In genomic region chr5:115529742-115530446, GRCm38 (mm10) we compare ENCODE assay signal across 8 mouse cellular contexts. TPM values are rescaled to one million over a fixed set of nuclear protein-coding genes. Genes with fewer than 3 reads are reported as not detected.
DNase-seq lines count a peak whose midpoint lies in the region; ATAC-seq and TF ChIP-seq lines count a peak whose summit lies in the region.

No protein-coding gene starts in this region.

- H3K4me1 ChIP-seq in embryonic facial prominence, embryonic 14.5 days (ENCODE audit: control insufficient read depth, insufficient read depth, low read length) = peaks cover 58% of the 10 kb centered on the region
- H3K4me1 ChIP-seq in intestine, embryonic 14.5 days (replicated peaks; ENCODE audit: control insufficient read depth, insufficient read depth, low read length) = peaks cover 65% of the 10 kb centered on the region
- 0 out of 2 replicates have a peak, but pooled peaks cover under 1% of the 10 kb centered on the region for H3K4me1 ChIP-seq in midbrain, postnatal 0 days (ENCODE audit: insufficient read depth, low read length)

- 53% methylated on average over 7 of the region's 7 CpGs for WGBS in embryonic facial prominence, embryonic 14.5 days
- 31% methylated on average over 7 of the region's 7 CpGs for WGBS in intestine, embryonic 14.5 days
- 70% methylated on average over 7 of the region's 7 CpGs for WGBS in midbrain, postnatal 0 days

- no peaks in the 10 kb centered on the region for H3K27me3 ChIP-seq in embryonic facial prominence, embryonic 14.5 days (replicated peaks; ENCODE audit: control insufficient read depth, insufficient read depth, low read length)
- no peaks in the 10 kb centered on the region for H3K27me3 ChIP-seq in intestine, embryonic 14.5 days (replicated peaks; ENCODE audit: control insufficient read depth, insufficient read depth, low read length)
- H3K27me3 ChIP-seq in midbrain, postnatal 0 days (ENCODE audit: insufficient read depth, low read length) = no peaks in the 10 kb centered on the region

- no peak for DNase-seq in left cerebral cortex, adult 2 months (ENCODE audit: extremely low spot score in 1 of 2, low spot score in 2 of 2)
- no peak for DNase-seq in left cerebral cortex, adult 9 months (ENCODE audit: low spot score in 2 of 2)
- DNase-seq in embryonic facial prominence, embryonic 14.5 days (ENCODE audit: low spot score) = no peak
- no peak for DNase-seq in intestine, embryonic 14.5 days (ENCODE audit: low spot score)
- no peak for DNase-seq in midbrain, postnatal 0 days (ENCODE audit: low spot score)
- DNase-seq in adipocyte (ENCODE audit: low spot score) = no peak
- DNase-seq in gastrocnemius, adult 18-20 months (ENCODE audit: low spot score) = no peak
- no peak for DNase-seq in left cerebral cortex, postnatal 14 days (ENCODE audit: low spot score in 2 of 2)

- no peaks in the 10 kb centered on the region for H3K9me3 ChIP-seq in embryonic facial prominence, embryonic 14.5 days (ENCODE audit: control insufficient read depth, low read length)
- H3K9me3 ChIP-seq in intestine, embryonic 14.5 days (ENCODE audit: control insufficient read depth, low read length) = no peaks in the 10 kb centered on the region
- H3K9me3 ChIP-seq in midbrain, postnatal 0 days (ENCODE audit: low read length) = no peaks in the 10 kb centered on the region

- no peaks in the 10 kb centered on the region for H3K36me3 ChIP-seq in embryonic facial prominence, embryonic 14.5 days (ENCODE audit: control insufficient read depth, insufficient read depth, low read length)
- no peaks in the 10 kb centered on the region for H3K36me3 ChIP-seq in intestine, embryonic 14.5 days (ENCODE audit: control insufficient read depth, insufficient read depth, low read length)
- H3K36me3 ChIP-seq in midbrain, postnatal 0 days (ENCODE audit: insufficient read depth, low read length) = peaks cover 2% of the 10 kb centered on the region; the same call in 1 of the 2 replicates

- no peak for TF ChIP-seq CTCF in left cerebral cortex, adult 2 months (IDR thresholded peaks at IDR 0.05)
- TF ChIP-seq CTCF in midbrain, postnatal 0 days (IDR thresholded peaks at IDR 0.05) = no peak

- H3K9ac ChIP-seq in embryonic facial prominence, embryonic 14.5 days (ENCODE audit: low read depth, low read length) = no peak overlapping the region
- H3K9ac ChIP-seq in intestine, embryonic 14.5 days (ENCODE audit: low read length) = no peak overlapping the region
- H3K9ac ChIP-seq in midbrain, postnatal 0 days (replicated peaks; ENCODE audit: low read length, poor library complexity, severe bottlenecking) = no peak overlapping the region

- peak overlapping the region; percentile 2 for H3K4me2 ChIP-seq in embryonic facial prominence, embryonic 14.5 days (ENCODE audit: low read depth, low read length)
- peak overlapping the region; percentile 24 for H3K4me2 ChIP-seq in intestine, embryonic 14.5 days (ENCODE audit: low read length)
- H3K4me2 ChIP-seq in midbrain, postnatal 0 days (ENCODE audit: low read depth, low read length, poor library complexity, severe bottlenecking) = no peak overlapping the region

- 0 out of 2 replicates have a peak overlapping the region, but pooled peaks have one; percentile 26 for H3K27ac ChIP-seq in left cerebral cortex, adult 2 months
- H3K27ac ChIP-seq in embryonic facial prominence, embryonic 14.5 days (replicated peaks; ENCODE audit: low read depth, low read length) = peak overlapping the region; percentile 83
- H3K27ac ChIP-seq in intestine, embryonic 14.5 days (ENCODE audit: low read depth) = peak overlapping the region; percentile 62
- peak overlapping the region; percentile 43; the same call in 1 of the 2 replicates for H3K27ac ChIP-seq in midbrain, postnatal 0 days (ENCODE audit: low read depth, low read length)

- no peak for ATAC-seq in embryonic facial prominence, embryonic 14.5 days (ENCODE audit: low read depth)
- no peak for ATAC-seq in intestine, embryonic 14.5 days (replicated peaks; ENCODE audit: low FRiP score, low TSS enrichment, low read depth)
- ATAC-seq in midbrain, postnatal 0 days (ENCODE audit: low FRiP score) = no peak

- no peak overlapping the region for H3K4me3 ChIP-seq in left cerebral cortex, adult 2 months
- no peak overlapping the region for H3K4me3 ChIP-seq in embryonic facial prominence, embryonic 14.5 days (ENCODE audit: low read depth, low read length)
- no peak overlapping the region for H3K4me3 ChIP-seq in intestine, embryonic 14.5 days (ENCODE audit: low read depth, low read length)
- H3K4me3 ChIP-seq in midbrain, postnatal 0 days (ENCODE audit: low read depth, low read length) = no peak overlapping the region

- intact Hi-C loops in left cerebral cortex, adult 2 months (cut with DNase I) = no loop called here
- intact Hi-C loops in left cerebral cortex, postnatal 14 days (cut with DNase I) = no loop called here

RNA-seq across cellular contexts. Expression of gene Pxn, which starts 23.4 kb away (rescaled TPM):
- total RNA-seq in left cerebral cortex, adult 2 months (2021) = 10 to 100 TPM; 22.8 to 25.7 TPM
- 28.6 and 28.8 TPM in 2 replicates for polyA plus RNA-seq in embryonic facial prominence, embryonic 14.5 days (2014; fragmentation: Nextera tagmentation; extraction: Ambion mirVana)
- polyA plus RNA-seq in intestine, embryonic 14.5 days (2014; fragmentation: Nextera tagmentation; extraction: Ambion mirVana) = 16.8 and 19.3 TPM in 2 replicates
- total RNA-seq in midbrain, postnatal 0 days (2014; rRNA removed) = 34.6 and 39.4 TPM in 2 replicates
- polyA plus RNA-seq in midbrain, postnatal 0 days (2015; fragmentation: Nextera tagmentation; extraction: Ambion mirVana) = 15.3 and 15.9 TPM in 2 replicates
- total RNA-seq in gastrocnemius, adult 18-20 months (2021) = 10 to 100 TPM; 87.2 to 94.2 TPM
- total RNA-seq in left cerebral cortex, postnatal 14 days (2021) = 10 to 100 TPM; 20.8 to 22.1 TPM

RNA-seq across cellular contexts. Expression of gene Rplp0, which starts 29.4 kb away (rescaled TPM):
- 100 to 1,000 TPM; 183 to 187 TPM for total RNA-seq in left cerebral cortex, adult 2 months (2021)
- polyA plus RNA-seq in embryonic facial prominence, embryonic 14.5 days (2014; fragmentation: Nextera tagmentation; extraction: Ambion mirVana) = 1,928 and 1,996 TPM in 2 replicates
- 2,116 and 2,150 TPM in 2 replicates for polyA plus RNA-seq in intestine, embryonic 14.5 days (2014; fragmentation: Nextera tagmentation; extraction: Ambion mirVana)
- total RNA-seq in midbrain, postnatal 0 days (2014; rRNA removed) = 1,612 and 1,828 TPM in 2 replicates
- polyA plus RNA-seq in midbrain, postnatal 0 days (2015; fragmentation: Nextera tagmentation; extraction: Ambion mirVana) = 779 and 814 TPM in 2 replicates
- 100 to 1,000 TPM; 617 to 621 TPM for total RNA-seq in gastrocnemius, adult 18-20 months (2021)
- 100 to 1,000 TPM; 286 to 303 TPM for total RNA-seq in left cerebral cortex, postnatal 14 days (2021)

RNA-seq across cellular contexts. Expression of gene Gcn1l1, which starts 35.2 kb away (rescaled TPM):
- 10 to 100 TPM; 70.7 to 73.2 TPM for total RNA-seq in left cerebral cortex, adult 2 months (2021)
- 40.3 and 41.9 TPM in 2 replicates for polyA plus RNA-seq in embryonic facial prominence, embryonic 14.5 days (2014; fragmentation: Nextera tagmentation; extraction: Ambion mirVana)
- 43.6 and 44.8 TPM in 2 replicates for polyA plus RNA-seq in intestine, embryonic 14.5 days (2014; fragmentation: Nextera tagmentation; extraction: Ambion mirVana)
- total RNA-seq in midbrain, postnatal 0 days (2014; rRNA removed) = 72.9 and 75.1 TPM in 2 replicates
- polyA plus RNA-seq in midbrain, postnatal 0 days (2015; fragmentation: Nextera tagmentation; extraction: Ambion mirVana) = 24.7 and 26.6 TPM in 2 replicates
- 10 to 100 TPM; 27.9 to 31.1 TPM for total RNA-seq in gastrocnemius, adult 18-20 months (2021)
- total RNA-seq in left cerebral cortex, postnatal 14 days (2021) = 10 to 100 TPM; 64.0 to 69.7 TPM

RNA-seq across cellular contexts. Expression of gene Sirt4, which starts 45.4 kb away (rescaled TPM):
- 10 to 100 TPM; 40.7 to 43.5 TPM for total RNA-seq in left cerebral cortex, adult 2 months (2021)
- 13.9 and 20.3 TPM in 2 replicates for polyA plus RNA-seq in embryonic facial prominence, embryonic 14.5 days (2014; fragmentation: Nextera tagmentation; extraction: Ambion mirVana)
- 15.2 and 21.5 TPM in 2 replicates for polyA plus RNA-seq in intestine, embryonic 14.5 days (2014; fragmentation: Nextera tagmentation; extraction: Ambion mirVana)
- 19.5 and 25.6 TPM in 2 replicates for total RNA-seq in midbrain, postnatal 0 days (2014; rRNA removed)
- polyA plus RNA-seq in midbrain, postnatal 0 days (2015; fragmentation: Nextera tagmentation; extraction: Ambion mirVana) = 22.4 and 27.0 TPM in 2 replicates
- 10 to 100 TPM; 14.8 to 16.5 TPM for total RNA-seq in gastrocnemius, adult 18-20 months (2021)
- 10 to 100 TPM; 27.4 to 27.7 TPM for total RNA-seq in left cerebral cortex, postnatal 14 days (2021)

Comparison
In these comparisons a context has a peak if more than half of its experiments do, and no peak if none do; other contexts are left out.
1. H3K27ac ChIP-seq: peak in every context shown above with its lines; median percentile 83 in embryonic facial prominence, embryonic 14.5 days; 62 in intestine, embryonic 14.5 days; 43 in midbrain, postnatal 0 days; 26 in left cerebral cortex, adult 2 months.